8 mouse cellular contexts compared by ENCODE assay signal in genomic region chr11:115358468-115358867, GRCm38 (mm10). TPM values are rescaled to one million over a fixed set of nuclear protein-coding genes. Genes with fewer than 3 reads are reported as not detected.
DNase-seq lines count a peak whose midpoint lies in the region; ATAC-seq and TF ChIP-seq lines count a peak whose summit lies in the region.

No protein-coding gene starts in this region.

- no peak overlapping the region for H3K4me2 ChIP-seq in CH12.LX (ENCODE audit: insufficient read depth, low read depth, poor library complexity, severe bottlenecking)
- no peak overlapping the region for H3K4me2 ChIP-seq in heart, embryonic 16.5 days (ENCODE audit: low read depth, low read length)

- H3K4me1 ChIP-seq in CH12.LX (ENCODE audit: control insufficient read depth in 1 of 2, insufficient read depth in 2 of 2): peaks cover 3% of the 10 kb centered on the region in 2 experiments; a peak in 2 of 4 replicates
- H3K4me1 ChIP-seq in heart, embryonic 16.5 days (ENCODE audit: control insufficient read depth, insufficient read depth, low read length): peaks cover 6% of the 10 kb centered on the region

- peak; percentile 68 for DNase-seq in CH12.LX (ENCODE audit: extremely low read depth)
- DNase-seq in adrenal gland, adult 2 months: peak; percentile 68
- DNase-seq in embryo, embryonic 9.5 days (ENCODE audit: extremely low spot score): peak; percentile 67
- peak; percentile 80 to 89 for DNase-seq in kidney, postnatal 36 days
- DNase-seq in lung, postnatal 36 days: peak; percentile 90
- DNase-seq in right cerebral cortex, postnatal 10 days (ENCODE audit: low spot score in 2 of 2): peak; percentile 70 to 81

- no peak overlapping the region for H3K9ac ChIP-seq in CH12.LX (ENCODE audit: insufficient read depth, low read depth)
- H3K9ac ChIP-seq in heart, embryonic 16.5 days (ENCODE audit: low read length): no peak overlapping the region

- no peaks in the 10 kb centered on the region for H3K79me2 ChIP-seq in CH12.LX (replicated peaks; ENCODE audit: control insufficient read depth, extremely low read depth, insufficient read depth, poor library complexity, severe bottlenecking)

- 11% methylated on average over 5 of the region's 5 CpGs for WGBS in heart, embryonic 16.5 days

- in situ Hi-C loops in CH12.LX (cut with MboI; ENCODE audit: low pct_ligation_motif_present, low pct_unique_long_range_greater_than_20kb, low sequenced_read_pairs): loop anchor here (5.0 to 10.0 kb wide), 4 partner anchors 36 to 356 kb away; partner anchors contain the start of gene Ush1g

- peak; percentile 18 to 83; a peak in 2 of 4 replicates for TF ChIP-seq CTCF in CH12.LX (conservative IDR thresholded peaks at IDR 0.05 in 1 of 2, IDR thresholded peaks at IDR 0.05 in 1 of 2; ENCODE audit: low read depth in 2 of 2, low read length in 2 of 2)

- no peak for TF ChIP-seq POLR2A in CH12.LX (IDR thresholded peaks at IDR 0.05; ENCODE audit: low read depth, low read length)

- H3K27ac ChIP-seq in CH12.LX (ENCODE audit: insufficient read depth, low read depth): no peak overlapping the region
- H3K27ac ChIP-seq in heart, embryonic 16.5 days (ENCODE audit: low read length): no peak overlapping the region

- no peak overlapping the region for H3K4me3 ChIP-seq in CH12.LX (replicated peaks in 1 of 3; ENCODE audit: low read depth in 2 of 3, low read length in 2 of 3, poor library complexity in 1 of 3)
- no peak overlapping the region for H3K4me3 ChIP-seq in heart, embryonic 16.5 days (ENCODE audit: low read length)

- TF ChIP-seq RAD21 in CH12.LX (IDR thresholded peaks at IDR 0.05; ENCODE audit: low read depth, low read length): peak; percentile 84

- ATAC-seq in heart, embryonic 16.5 days (replicated peaks; ENCODE audit: extremely low read depth, insufficient read depth, low FRiP score): peak; percentile 39; the same call in 1 of the 2 replicates
- ATAC-seq in megakaryocyte-erythroid progenitor cell, adult 5-6 weeks (replicated peaks; ENCODE audit: low FRiP score, low TSS enrichment, poor library complexity, severe bottlenecking): no peak

- H3K36me3 ChIP-seq in CH12.LX (replicated peaks in 1 of 2; ENCODE audit: control insufficient read depth in 1 of 2, insufficient read depth in 1 of 2, low read length in 1 of 2): no peaks in the 10 kb centered on the region
- no peaks in the 10 kb centered on the region for H3K36me3 ChIP-seq in heart, embryonic 16.5 days (ENCODE audit: control insufficient read depth, insufficient read depth)

- dilution Hi-C loops in CH12.LX (cut with MboI; ENCODE audit: extremely low pct_ligation_motif_present, extremely low pct_unique_long_range_greater_than_20kb, low sequenced_read_pairs): no loop called here

- peaks cover 88% of the 10 kb centered on the region for H3K27me3 ChIP-seq in CH12.LX (replicated peaks)
- H3K27me3 ChIP-seq in heart, embryonic 16.5 days (ENCODE audit: control insufficient read depth, insufficient read depth, low read length): peaks cover 16% of the 10 kb centered on the region; the same call in 1 of the 2 replicates

- TF ChIP-seq EP300 in CH12.LX (IDR thresholded peaks at IDR 0.05; ENCODE audit: low read length): no peak

- H3K9me3 ChIP-seq in CH12.LX (replicated peaks; ENCODE audit: low read length): peaks cover 10% of the 10 kb centered on the region
- H3K9me3 ChIP-seq in heart, embryonic 16.5 days (replicated peaks; ENCODE audit: control insufficient read depth, low read length): no peaks in the 10 kb centered on the region

TF ChIP-seq in CH12.LX, 34 proteins besides CTCF, POLR2A, EP300 and RAD21:
- TF ChIP-seq ZMIZ1 (IDR thresholded peaks at IDR 0.05; ENCODE audit: low read depth, low read length) (no peak), ZC3H11A (IDR thresholded peaks at IDR 0.05; ENCODE audit: low read depth, low read length) (peak; percentile 38; the same call in 1 of the 2 replicates), ZNF384 (IDR thresholded peaks at IDR 0.05; ENCODE audit: low read depth, low read length) (no peak), SMC3 (IDR thresholded peaks at IDR 0.05; ENCODE audit: low read depth, low read length) (peak; percentile 73), IRF4 (IDR thresholded peaks at IDR 0.05; ENCODE audit: low read depth, low read length) (0 out of 2 replicates have a peak, but pooled peaks have one; percentile 18)

RNA-seq across cellular contexts. Expression of gene Hid1, which starts 9.1 kb away (rescaled TPM):
- 3.2 and 3.6 TPM in 2 replicates for total RNA-seq in CH12.LX (2012; rRNA removed)
- total RNA-seq in CH12.LX (2014; rRNA removed): 0.12 TPM in 1 of 2 replicates, not detected in the other
- polyA plus RNA-seq in CH12.LX (2012; ENCODE audit: insufficient read length, low read depth): 0.36 and 0.57 TPM in 2 replicates
- 10 to 100 TPM; 23.8 to 25.0 TPM for total RNA-seq in adrenal gland, adult 2 months (2021)
- polyA plus RNA-seq in adrenal gland, adult 2 months (2012; rRNA removed): 27.1 and 27.3 TPM in 2 replicates
- polyA plus RNA-seq in heart, embryonic 16.5 days (2015; fragmentation: Nextera tagmentation; extraction: Ambion mirVana): 8.5 and 9.2 TPM in 2 replicates
- total RNA-seq in megakaryocyte-erythroid progenitor cell, adult 5-6 weeks (2014; fragmentation: Nextera tagmentation): 0.17 TPM in 1 of 2 replicates, not detected in the other
- total RNA-seq in megakaryocyte-erythroid progenitor cell, adult 5-6 weeks (2017): not detected in 2 replicates

RNA-seq across cellular contexts. Expression of gene Cdr2l, which starts 23.2 kb away (rescaled TPM):
- not detected in 2 replicates for total RNA-seq in CH12.LX (2012; rRNA removed)
- not detected in 2 replicates for total RNA-seq in CH12.LX (2014; rRNA removed)
- polyA plus RNA-seq in CH12.LX (2012; ENCODE audit: insufficient read length, low read depth): not detected in 2 replicates
- total RNA-seq in adrenal gland, adult 2 months (2021): 100 to 1,000 TPM in 1 of 2 experiments, 10 to 100 TPM in 1; 67.8 to 169 TPM
- 63.0 and 75.9 TPM in 2 replicates for polyA plus RNA-seq in adrenal gland, adult 2 months (2012; rRNA removed)
- 7.0 and 7.5 TPM in 2 replicates for polyA plus RNA-seq in heart, embryonic 16.5 days (2015; fragmentation: Nextera tagmentation; extraction: Ambion mirVana)
- total RNA-seq in megakaryocyte-erythroid progenitor cell, adult 5-6 weeks (2014; fragmentation: Nextera tagmentation): not detected in 2 replicates
- 0.38 TPM in 1 of 2 replicates, not detected in the other for total RNA-seq in megakaryocyte-erythroid progenitor cell, adult 5-6 weeks (2017)

RNA-seq across cellular contexts. Expression of gene Otop3, which starts 23.9 kb away (rescaled TPM):
- total RNA-seq in CH12.LX (2012; rRNA removed) (not detected in 2 replicates), CH12.LX (2014; rRNA removed) (not detected in 2 replicates)
- polyA plus RNA-seq in CH12.LX (2012; ENCODE audit: insufficient read length, low read depth): not detected in 2 replicates
- not detected for total RNA-seq in adrenal gland, adult 2 months (2021)
- polyA plus RNA-seq in adrenal gland, adult 2 months (2012; rRNA removed): 0.07 TPM in 1 of 2 replicates, not detected in the other
- polyA plus RNA-seq in heart, embryonic 16.5 days (2015; fragmentation: Nextera tagmentation; extraction: Ambion mirVana): not detected in 2 replicates
- total RNA-seq in megakaryocyte-erythroid progenitor cell, adult 5-6 weeks (2014; fragmentation: Nextera tagmentation): not detected in 2 replicates
- not detected in 2 replicates for total RNA-seq in megakaryocyte-erythroid progenitor cell, adult 5-6 weeks (2017)

RNA-seq across cellular contexts. Expression of gene Ush1g, which starts 36.6 kb away (rescaled TPM):
- total RNA-seq in CH12.LX (2012; rRNA removed) (0.17 and 0.42 TPM in 2 replicates), CH12.LX (2014; rRNA removed) (not detected in 2 replicates)
- polyA plus RNA-seq in CH12.LX (2012; ENCODE audit: insufficient read length, low read depth): not detected in 2 replicates
- total RNA-seq in adrenal gland, adult 2 months (2021): under 1 TPM; 0.49 to 0.69 TPM
- polyA plus RNA-seq in adrenal gland, adult 2 months (2012; rRNA removed): 0.50 and 0.52 TPM in 2 replicates
- polyA plus RNA-seq in heart, embryonic 16.5 days (2015; fragmentation: Nextera tagmentation; extraction: Ambion mirVana): 0.26 and 0.32 TPM in 2 replicates
- not detected in 2 replicates for total RNA-seq in megakaryocyte-erythroid progenitor cell, adult 5-6 weeks (2014; fragmentation: Nextera tagmentation)
- total RNA-seq in megakaryocyte-erythroid progenitor cell, adult 5-6 weeks (2017): not detected in 2 replicates

RNA-seq across cellular contexts. Expression of gene Mrpl58, which starts 45.1 kb away (rescaled TPM):
- total RNA-seq in CH12.LX (2012; rRNA removed): 157 and 164 TPM in 2 replicates
- 110 and 113 TPM in 2 replicates for total RNA-seq in CH12.LX (2014; rRNA removed)
- 146 and 161 TPM in 2 replicates for polyA plus RNA-seq in CH12.LX (2012; ENCODE audit: insufficient read length, low read depth)
- 100 to 1,000 TPM; 163 to 165 TPM for total RNA-seq in adrenal gland, adult 2 months (2021)
- 96.1 and 100 TPM in 2 replicates for polyA plus RNA-seq in adrenal gland, adult 2 months (2012; rRNA removed)
- 175 and 179 TPM in 2 replicates for polyA plus RNA-seq in heart, embryonic 16.5 days (2015; fragmentation: Nextera tagmentation; extraction: Ambion mirVana)
- total RNA-seq in megakaryocyte-erythroid progenitor cell, adult 5-6 weeks (2014; fragmentation: Nextera tagmentation): 81.8 and 92.4 TPM in 2 replicates
- 56.9 and 64.4 TPM in 2 replicates for total RNA-seq in megakaryocyte-erythroid progenitor cell, adult 5-6 weeks (2017)

Comparison
In these comparisons a context has a peak if more than half of its experiments do, and no peak if none do; other contexts are left out.
1. RNA of gene Hid1, which starts 9.1 kb away (total RNA-seq): 23.8 to 25.0 TPM in adrenal gland, adult 2 months; 0.12 to 3.6 TPM in CH12.LX and 0.17 TPM in megakaryocyte-erythroid progenitor cell, adult 5-6 weeks; every median in the first group is over 4 times any median in the second.
2. RNA of gene Cdr2l, which starts 23.2 kb away (total RNA-seq): 67.8 to 169 TPM in adrenal gland, adult 2 months; not detected in CH12.LX and 0.38 TPM in megakaryocyte-erythroid progenitor cell, adult 5-6 weeks; every median in the first group is over 10 times any median in the second.
3. Peak in every context shown above with its lines, with median percentiles within 50 percentile points of each other: DNase-seq.